Mouse (Mus musculus) brain, embryonic 14.5 days (tissue): Measurements from ENCODE around the gene Dlgap4. TPM values are rescaled to one million over a fixed set of nuclear protein-coding genes. Genes with fewer than 3 reads are reported as not detected.
"Not testable (repeated sequence)": the region's sequence is repeated elsewhere in the genome, so short reads cannot be mapped to it uniquely, and the experiment has no call there.

Experiments used
- DNase-seq: peaks from one replicate; pipeline ENCODE4 v3.0.0-alpha.2; 2011; ENCODE audit warnings: low read depth
- CTCF ChIP-seq: fragments of 200-500 bp; IDR thresholded peaks from 2 replicates; pipeline ENCODE4 v1.5.1; 2012; ENCODE audit warnings: inconsistent platforms, mild to moderate bottlenecking, moderate library complexity, borderline replicate concordance; ENCODE audit not compliant: insufficient read depth, insufficient read length; ENCODE audit errors: extremely low read depth
- POLR2A ChIP-seq: fragments of 200-500 bp; IDR thresholded peaks from 2 replicates; pipeline ENCODE4 v1.6.1; 2012; ENCODE audit warnings: mild to moderate bottlenecking, inconsistent platforms, borderline replicate concordance; ENCODE audit not compliant: poor library complexity, insufficient read depth, insufficient read length, severe bottlenecking; ENCODE audit errors: extremely low read depth
- polyA plus RNA-seq: library from polyadenylated mRNA; depleted of rRNA; stranded (reverse); fragments of >200 nt; gene quantifications from 2 replicates; pipeline ENCODE4 v1.2.3, GENCODE M21; 2012; rRNA removed

The Dlgap4 gene
- polyA plus RNA-seq, 1 experiment, result 344 TPM

GRCm38 (mm10) chr2:156787090-156787775 is 173.7 kb downstream of the Dlgap4 start:
- no peak for DNase-seq
- TF ChIP-seq CTCF, result no peak
- no peak for TF ChIP-seq POLR2A

DNA sequence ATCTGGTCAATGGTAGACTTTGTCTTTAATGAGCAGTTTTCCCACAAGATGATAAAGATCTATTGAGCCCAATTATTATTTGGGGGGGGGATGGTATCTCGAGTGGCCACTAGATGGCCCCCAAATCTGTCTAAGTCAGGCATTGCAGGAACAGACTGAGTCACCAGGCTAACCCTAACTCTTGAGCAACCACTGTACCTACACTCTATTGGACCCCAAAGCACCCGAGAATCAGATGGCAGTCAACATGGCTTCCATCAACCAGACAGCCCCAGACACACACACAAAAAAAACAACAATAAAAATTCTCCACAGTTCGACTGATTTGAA is 174.2 kb downstream of the Dlgap4 start:
- no peak for DNase-seq
- TF ChIP-seq CTCF (peak; percentile 40; the same call in 1 of the 2 replicates), POLR2A (no peak)

GRCm38 (mm10) chr2:156788836-156789235 is 175.3 kb downstream of the Dlgap4 start:
- DNase-seq, result no peak
- TF ChIP-seq POLR2A, result no peak
- no peak for TF ChIP-seq CTCF

DNA sequence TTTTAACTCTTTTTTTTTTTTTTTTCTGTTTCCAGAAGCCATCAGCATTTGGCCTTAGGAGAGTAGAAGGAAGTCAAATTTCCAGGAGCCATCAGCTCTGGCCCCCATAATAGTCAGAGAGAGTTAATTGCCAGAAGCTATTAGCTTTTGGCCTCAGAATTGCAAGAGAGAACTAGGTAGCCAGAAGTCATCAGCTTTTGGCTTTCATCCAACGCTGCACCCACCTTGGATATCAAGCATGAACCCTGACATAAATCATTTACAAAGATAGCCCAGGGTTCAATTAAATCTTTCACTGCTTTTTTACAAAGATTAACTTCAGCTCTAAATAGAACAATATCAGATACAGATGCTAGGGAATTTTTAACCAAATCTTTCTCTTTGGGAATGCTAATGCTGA is 185.0 kb downstream of the Dlgap4 start:
- TF ChIP-seq CTCF, result no peak

GRCm38 (mm10) chr2:156801045-156801444 is 187.5 kb downstream of the Dlgap4 start:
- no peak for TF ChIP-seq POLR2A
- TF ChIP-seq CTCF, result no peak
- no peak for DNase-seq

More for the DNA sequence above, 185.0 kb downstream of the Dlgap4 start:
- no peak for DNase-seq

GRCm38 (mm10) chr2:156802116-156802515 is 188.6 kb downstream of the Dlgap4 start:
- not testable (repeated sequence) for DNase-seq

GRCm38 (mm10) chr2:156803698-156804372 is 190.3 kb downstream of the Dlgap4 start:
- no peak for DNase-seq
- TF ChIP-seq CTCF (no peak), POLR2A (no peak)

GRCm38 (mm10) chr2:156804589-156804988 is 191.1 kb downstream of the Dlgap4 start:
- TF ChIP-seq CTCF (no peak), POLR2A (no peak)
- DNase-seq, result no peak

GRCm38 (mm10) chr2:156806886-156807285 is 193.4 kb downstream of the Dlgap4 start:
- TF ChIP-seq POLR2A (no peak), CTCF (no peak)
- DNase-seq, result no peak

DNA sequence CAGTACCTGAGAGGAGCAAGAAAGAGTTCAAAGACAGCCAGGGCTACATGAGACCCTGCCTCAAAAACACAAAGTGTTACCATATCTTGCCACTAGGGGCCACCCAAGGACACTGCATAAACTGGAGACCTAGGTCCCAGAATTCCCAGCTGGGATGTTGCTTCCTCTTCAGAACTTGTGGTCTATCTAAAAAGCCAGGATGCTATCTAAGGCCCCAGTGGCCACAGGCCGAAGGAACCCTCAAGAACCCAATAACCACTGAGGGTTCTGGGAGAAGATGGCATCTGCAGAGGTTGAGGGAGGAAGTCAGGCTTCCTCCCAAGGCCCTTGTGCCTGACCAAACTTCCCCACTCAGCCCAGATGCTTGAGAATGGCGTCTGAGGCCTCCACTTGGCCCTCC is 196.1 kb downstream of the Dlgap4 start:
- TF ChIP-seq POLR2A (no peak), CTCF (peak; percentile 82; the same call in 1 of the 2 replicates)
- peak; percentile 88 for DNase-seq

- no peak for DNase-seq
- TF ChIP-seq CTCF (no peak), POLR2A (no peak)
These were observed 197.2 kb downstream of the Dlgap4 start for GRCm38 (mm10) chr2:156810716-156811115.

GRCm38 (mm10) chr2:156811556-156811955 is 198.1 kb downstream of the Dlgap4 start:
- TF ChIP-seq POLR2A (no peak), CTCF (no peak)
- no peak for DNase-seq

Other genes with a start within 250 kb of the Dlgap4 start
- 65.2 and 99.5 TPM in 2 replicates for gene Epb41l1, start 192.8 kb upstream of the Dlgap4 start, polyA plus RNA-seq
- gene Aar2, start 66.1 kb upstream of the Dlgap4 start, polyA plus RNA-seq, result 36.4 and 37.8 TPM in 2 replicates
- 22.2 and 40.0 TPM in 2 replicates for gene Myl9, start 161.7 kb downstream of the Dlgap4 start, polyA plus RNA-seq
- 32.5 and 43.0 TPM in 2 replicates for gene Tgif2, start 226.3 kb downstream of the Dlgap4 start, polyA plus RNA-seq
- gene 4930518I15Rik, start 244.2 kb downstream of the Dlgap4 start, polyA plus RNA-seq, result 3.3 and 4.6 TPM in 2 replicates
- 118 and 143 TPM in 2 replicates for gene Rab5if, start 249.4 kb downstream of the Dlgap4 start, polyA plus RNA-seq